Mouse (Mus musculus) midbrain, embryonic 15.5 days (tissue): ENCODE measurements around the gene Arvcf. TPM values are rescaled to one million over a fixed set of nuclear protein-coding genes. Genes with fewer than 3 reads are reported as not detected.

Experiments used
- ATAC-seq: fragments of 200-750 bp; cut with Nextera tagmentation; replicated peaks from 2 replicates; pipeline ENCODE4 v1.8.0; 2017; ENCODE audit warnings: moderate TSS enrichment
- H3K27ac ChIP-seq: fragments of 300-500 bp; sonication (generic); 2 replicates; pipeline ENCODE4 v1.5.1; 2015; ENCODE audit warnings: mild to moderate bottlenecking, inconsistent platforms
- H3K27me3 ChIP-seq: fragments of 300-500 bp; sonication (generic); replicated peaks from 2 replicates; pipeline ENCODE4 v1.6.1; 2015; ENCODE audit warnings: inconsistent platforms
- H3K36me3 ChIP-seq: fragments of 300-500 bp; sonication (generic); replicated peaks from 2 replicates; pipeline ENCODE4 v1.6.1; 2015; ENCODE audit warnings: inconsistent platforms
- H3K4me1 ChIP-seq: fragments of 300-500 bp; sonication (generic); 2 replicates; pipeline ENCODE4 v1.6.1; 2015; ENCODE audit warnings: inconsistent platforms
- H3K4me2 ChIP-seq: fragments of 300-500 bp; sonication (generic); 2 replicates; pipeline ENCODE4 v1.6.1; 2015; ENCODE audit warnings: inconsistent platforms, mild to moderate bottlenecking, moderate library complexity
- H3K4me3 ChIP-seq: fragments of 300-500 bp; sonication (generic); 2 replicates; pipeline ENCODE4 v1.5.1; 2015; ENCODE audit warnings: mild to moderate bottlenecking, inconsistent platforms
- H3K9ac ChIP-seq: fragments of 300-500 bp; sonication (generic); 2 replicates; pipeline ENCODE4 v1.6.1; 2015; ENCODE audit warnings: mild to moderate bottlenecking, inconsistent platforms
- H3K9me3 ChIP-seq: fragments of 300-500 bp; sonication (generic); 2 replicates; pipeline ENCODE4 v1.6.1; 2016; ENCODE audit warnings: inconsistent platforms
- WGBS: fragments of 180-500 bp; shearing (Covaris S2); methylation state at CpG from one replicate; pipeline ENCODE4 v1.1.7; 2015; ENCODE audit warnings: mixed read lengths; 5-methylcytosine and 5-hydroxymethylcytosine counted together
- polyA plus RNA-seq: library from polyadenylated mRNA; unstranded; fragments of >200 nt; fragmentation: Nextera tagmentation; extraction: Ambion mirVana; gene quantifications from 2 replicates; pipeline ENCODE4 v1.2.1, GENCODE M21; 2015

Arvcf gene
- polyA plus RNA-seq, 1 experiment from 2014 or later, result 94.4 TPM

DNA sequence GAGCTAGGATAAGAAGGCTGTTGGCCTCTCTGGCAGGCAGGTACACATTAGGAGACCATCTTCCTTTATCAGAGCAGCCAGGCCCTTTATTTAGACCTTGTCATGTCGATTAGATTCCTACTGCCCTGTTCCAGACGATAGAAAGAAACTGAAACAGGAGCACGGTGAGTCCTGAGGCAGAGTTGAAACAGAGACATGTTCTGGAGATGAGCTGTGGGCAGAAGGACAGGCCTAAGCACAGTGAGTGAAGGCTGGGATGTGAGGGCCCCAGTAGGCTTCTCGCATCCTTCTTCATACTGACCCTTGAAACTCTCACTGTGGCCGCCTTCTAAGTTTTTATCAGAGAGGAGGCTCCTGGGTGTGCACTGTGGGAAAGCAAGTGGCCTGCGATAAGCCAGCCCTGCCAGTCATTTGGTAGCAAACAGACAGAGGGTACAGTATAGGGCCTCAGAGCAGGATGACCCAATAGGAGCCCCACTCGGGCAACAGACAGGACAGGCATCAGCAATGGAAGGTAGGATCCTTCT, 80.6 kb downstream of the Arvcf start:
- Histone ChIP-seq H3K9me3 (no peaks in the 10 kb centered on the region), H3K9ac (no peak overlapping the region), H3K4me3 (no peak overlapping the region), H3K27ac (no peak overlapping the region), H3K36me3 (no peaks in the 10 kb centered on the region), H3K27me3 (no peaks in the 10 kb centered on the region), H3K4me2 (no peak overlapping the region), H3K4me1 (peaks cover 26% of the 10 kb centered on the region)
- no peak for ATAC-seq
- 90% methylated on average over 7 of the region's 7 CpGs for WGBS

DNA sequence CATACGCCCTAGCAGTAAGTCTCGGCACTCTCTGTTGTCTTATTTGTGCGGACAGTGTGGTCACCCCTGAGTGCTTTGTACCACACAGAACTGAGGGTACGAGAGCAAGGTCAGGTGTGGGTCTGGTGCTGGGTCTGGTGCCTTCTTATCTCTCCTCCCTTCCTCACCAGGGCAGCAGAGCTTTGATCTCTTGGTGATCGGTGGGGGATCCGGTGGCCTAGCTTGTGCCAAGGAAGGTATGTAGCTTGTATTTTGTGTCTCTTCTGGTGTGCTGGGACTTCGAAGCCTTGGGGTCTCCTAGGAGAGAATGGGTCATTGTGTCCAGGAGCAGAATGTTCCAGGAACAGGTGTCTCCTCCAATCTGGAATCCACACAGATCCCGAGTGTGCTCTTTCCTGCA, 81.7 kb downstream of the Arvcf start:
- H3K27ac ChIP-seq, result no peak overlapping the region
- H3K4me2 ChIP-seq, result no peak overlapping the region
- no peaks in the 10 kb centered on the region for H3K9me3 ChIP-seq
- no peaks in the 10 kb centered on the region for H3K36me3 ChIP-seq
- no peaks in the 10 kb centered on the region for H3K27me3 ChIP-seq
- no peak overlapping the region for H3K9ac ChIP-seq
- peaks cover 17% of the 10 kb centered on the region for H3K4me1 ChIP-seq
- 91% methylated on average over 8 of the region's 8 CpGs for WGBS
- H3K4me3 ChIP-seq, result no peak overlapping the region
- ATAC-seq, result no peak

DNA sequence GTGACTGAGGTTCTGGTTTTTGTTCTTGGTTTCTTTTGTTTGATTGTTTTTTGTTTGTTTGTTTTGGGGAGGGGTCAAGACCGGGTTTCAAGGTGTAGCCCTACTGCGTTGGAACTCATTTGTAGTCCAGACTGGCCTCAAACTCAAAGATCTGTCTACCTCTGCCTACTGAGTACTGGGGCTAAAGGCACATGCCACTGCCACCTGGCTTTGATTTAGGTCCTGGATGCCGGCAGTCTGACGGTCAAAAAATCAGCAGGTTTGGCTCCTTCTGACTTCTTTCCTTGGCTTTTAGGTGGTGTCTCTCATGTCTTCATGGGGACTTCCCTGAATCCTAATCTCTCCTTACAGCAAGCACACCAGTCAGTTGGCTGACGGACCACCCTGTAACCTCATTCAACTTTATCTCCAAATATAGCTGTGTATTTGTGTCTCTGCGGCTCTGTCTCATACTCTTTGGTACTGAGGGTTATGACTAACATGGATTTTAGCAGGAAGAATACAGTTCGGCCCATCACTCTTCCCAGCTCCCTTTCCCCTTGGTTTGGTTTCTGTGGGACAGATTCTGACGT, 82.7 kb downstream of the Arvcf start:
- peaks cover 6% of the 10 kb centered on the region for H3K4me1 ChIP-seq
- WGBS, result 85% methylated on average over 8 of the region's 8 CpGs
- no peak overlapping the region for H3K27ac ChIP-seq
- no peaks in the 10 kb centered on the region for H3K9me3 ChIP-seq
- ATAC-seq, result no peak
- H3K4me3 ChIP-seq, result no peak overlapping the region
- H3K9ac ChIP-seq, result no peak overlapping the region
- H3K27me3 ChIP-seq, result no peaks in the 10 kb centered on the region
- no peak overlapping the region for H3K4me2 ChIP-seq
- H3K36me3 ChIP-seq, result no peaks in the 10 kb centered on the region

DNA sequence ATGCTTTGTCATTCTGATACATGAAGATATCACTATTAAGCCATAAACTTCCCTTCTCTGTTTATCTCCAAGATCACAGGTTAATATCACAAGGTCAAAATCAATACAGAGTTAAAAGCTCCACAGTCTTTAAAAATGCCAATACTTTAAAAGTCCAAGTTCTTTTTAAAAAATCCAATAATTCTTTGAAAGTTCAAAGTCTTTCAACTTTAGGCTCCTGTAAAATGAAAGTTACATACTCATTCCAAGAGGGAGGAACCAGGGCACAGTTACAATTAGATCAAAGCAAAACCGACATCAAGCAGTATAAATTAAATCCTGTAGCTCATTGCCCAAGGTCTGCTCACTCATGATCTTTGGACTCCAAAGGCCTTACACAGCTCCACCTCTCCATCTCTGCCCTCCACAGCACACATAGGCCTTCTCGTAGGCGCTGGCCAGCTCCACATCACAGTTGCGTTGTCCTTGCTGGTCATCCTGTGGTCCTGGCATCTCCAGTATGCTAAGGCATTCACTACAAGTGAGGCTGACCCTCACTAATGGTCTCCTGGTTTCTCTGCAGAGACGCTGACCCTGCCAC, 85.4 kb downstream of the Arvcf start:
- Histone ChIP-seq H3K4me3 (no peak overlapping the region), H3K4me2 (no peak overlapping the region), H3K27ac (no peak overlapping the region), H3K4me1 (no peaks in the 10 kb centered on the region), H3K36me3 (no peaks in the 10 kb centered on the region), H3K9me3 (no peaks in the 10 kb centered on the region), H3K27me3 (no peaks in the 10 kb centered on the region), H3K9ac (no peak overlapping the region)
- ATAC-seq, result no peak
- WGBS, result 97% methylated on average over 5 of the region's 5 CpGs

DNA sequence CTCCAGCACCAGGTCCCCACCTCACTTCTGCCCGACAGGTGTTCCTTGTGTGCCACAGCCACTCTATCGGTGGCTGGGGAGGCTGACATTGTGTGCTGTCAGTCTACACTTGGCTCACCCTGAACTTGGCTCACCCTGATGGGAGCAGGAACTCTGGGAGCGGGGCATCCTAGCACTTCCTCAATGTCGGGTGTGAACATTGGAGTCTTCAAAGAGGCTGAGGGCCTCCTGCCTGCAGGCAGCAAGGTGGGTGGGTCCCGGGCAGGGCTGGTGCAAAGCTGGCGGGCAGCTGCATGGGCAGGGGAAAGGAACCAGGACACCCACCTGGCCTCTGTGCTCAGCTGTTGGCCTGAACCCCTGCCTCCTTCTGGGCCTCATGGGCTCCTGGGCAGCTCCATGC, 88.1 kb downstream of the Arvcf start:
- Histone ChIP-seq H3K4me1 (no peaks in the 10 kb centered on the region), H3K9ac (no peak overlapping the region), H3K27me3 (no peaks in the 10 kb centered on the region), H3K36me3 (no peaks in the 10 kb centered on the region), H3K4me2 (no peak overlapping the region), H3K9me3 (no peaks in the 10 kb centered on the region), H3K27ac (no peak overlapping the region), H3K4me3 (no peak overlapping the region)
- WGBS, result 96% methylated on average over 6 of the region's 6 CpGs
- ATAC-seq, result no peak

DNA sequence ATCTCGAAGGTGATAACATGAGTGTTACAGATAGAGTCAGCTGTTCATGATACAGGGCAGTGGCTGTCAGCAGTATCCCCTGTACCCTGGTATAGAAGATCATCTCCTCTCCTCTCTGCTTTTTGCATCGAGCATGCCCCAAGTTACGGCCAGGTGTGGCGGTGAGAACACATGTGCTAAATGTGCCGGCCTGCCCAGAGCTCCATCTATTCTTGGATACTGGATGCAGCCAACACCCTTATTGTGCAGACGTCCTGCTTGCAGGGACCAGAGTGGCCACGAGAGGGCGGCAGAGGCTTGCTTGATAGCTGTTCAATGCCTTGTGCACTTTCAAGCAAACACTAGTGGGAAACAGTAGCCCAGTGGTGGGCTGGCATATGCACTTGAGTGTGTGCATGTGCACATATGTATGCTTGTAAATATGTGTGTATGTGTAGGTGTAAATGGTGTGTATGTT, 95.4 kb downstream of the Arvcf start:
- Histone ChIP-seq H3K4me2 (no peak overlapping the region), H3K9ac (no peak overlapping the region), H3K27me3 (no peaks in the 10 kb centered on the region), H3K9me3 (no peaks in the 10 kb centered on the region), H3K4me3 (no peak overlapping the region), H3K27ac (no peak overlapping the region), H3K4me1 (no peaks in the 10 kb centered on the region), H3K36me3 (no peaks in the 10 kb centered on the region)
- peak; percentile 92 for ATAC-seq
- WGBS, result 24% methylated on average over 8 of the region's 8 CpGs

DNA sequence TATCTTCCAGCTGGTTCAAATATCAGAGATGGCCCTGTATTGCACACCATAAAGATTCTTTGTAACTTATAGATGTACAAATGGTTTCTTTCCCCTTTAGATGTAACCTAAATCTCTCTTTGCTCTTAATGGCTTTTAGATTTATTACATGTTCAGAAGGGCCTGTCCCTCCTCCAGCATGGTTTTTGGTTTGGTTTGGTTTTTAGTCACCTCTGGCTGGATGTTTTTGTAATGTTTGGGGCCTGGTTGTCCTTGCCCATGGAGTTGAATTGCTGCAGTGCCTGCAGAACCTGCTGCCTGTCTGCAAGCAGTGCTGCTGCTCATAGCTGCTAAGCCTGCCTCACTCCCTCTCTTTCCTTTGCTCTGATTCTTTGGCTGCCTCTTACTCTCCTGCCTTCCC, 99.3 kb downstream of the Arvcf start:
- no peaks in the 10 kb centered on the region for H3K4me1 ChIP-seq
- H3K9me3 ChIP-seq, result no peaks in the 10 kb centered on the region
- no peak for ATAC-seq
- no peak overlapping the region for H3K4me3 ChIP-seq
- H3K27ac ChIP-seq, result no peak overlapping the region
- H3K4me2 ChIP-seq, result no peak overlapping the region
- no peaks in the 10 kb centered on the region for H3K36me3 ChIP-seq
- H3K9ac ChIP-seq, result no peak overlapping the region
- no peaks in the 10 kb centered on the region for H3K27me3 ChIP-seq

DNA sequence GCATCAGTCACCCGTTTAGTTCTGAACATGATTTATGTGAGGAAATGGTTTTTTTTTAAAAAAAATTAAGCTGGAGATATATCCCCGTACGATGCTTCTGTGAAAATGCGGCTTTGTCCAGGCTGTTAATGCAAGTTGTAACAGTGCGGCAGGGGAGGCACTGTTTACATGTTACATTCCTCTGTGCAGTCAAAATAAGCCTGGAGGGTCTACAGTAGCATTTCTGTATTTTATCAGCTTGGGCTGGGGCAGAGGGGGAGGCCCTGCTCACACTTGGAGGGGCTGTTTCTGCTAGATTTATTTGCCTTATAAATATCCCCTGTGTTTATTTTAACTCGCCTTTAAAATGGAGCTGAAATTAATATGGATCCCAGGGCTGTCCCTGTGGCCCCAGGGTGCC, 100.1 kb downstream of the Arvcf start:
- H3K4me2 ChIP-seq, result no peak overlapping the region
- no peak overlapping the region for H3K27ac ChIP-seq
- H3K9ac ChIP-seq, result no peak overlapping the region
- ATAC-seq, result no peak
- WGBS, result 86% methylated on average over 6 of the region's 6 CpGs
- no peaks in the 10 kb centered on the region for H3K27me3 ChIP-seq
- H3K4me1 ChIP-seq, result no peaks in the 10 kb centered on the region
- H3K36me3 ChIP-seq, result no peaks in the 10 kb centered on the region
- no peak overlapping the region for H3K4me3 ChIP-seq
- no peaks in the 10 kb centered on the region for H3K9me3 ChIP-seq

DNA sequence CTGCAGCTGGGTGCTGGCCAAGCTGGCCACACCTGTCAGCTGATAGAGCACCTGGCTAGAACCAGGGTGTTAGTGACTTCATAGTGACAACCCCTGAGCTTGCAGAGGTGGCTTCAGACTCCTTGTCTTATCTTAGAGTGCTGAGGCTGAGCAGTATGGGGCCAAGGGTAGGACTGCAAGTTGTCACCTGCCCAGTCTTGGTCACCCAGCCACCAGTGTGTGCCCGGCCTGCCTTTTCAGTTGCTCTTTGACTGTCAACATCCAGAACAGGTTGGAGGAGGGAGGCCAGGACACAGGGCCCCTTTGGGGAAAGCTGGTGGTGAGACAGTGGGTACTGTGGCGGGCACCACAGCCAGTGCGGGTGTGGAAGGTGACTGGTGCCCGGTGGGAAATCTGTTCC, 101.0 kb downstream of the Arvcf start:
- Histone ChIP-seq H3K36me3 (no peaks in the 10 kb centered on the region), H3K27ac (no peak overlapping the region), H3K4me1 (no peaks in the 10 kb centered on the region), H3K4me2 (no peak overlapping the region), H3K9me3 (no peaks in the 10 kb centered on the region), H3K27me3 (no peaks in the 10 kb centered on the region), H3K9ac (no peak overlapping the region), H3K4me3 (no peak overlapping the region)
- no peak for ATAC-seq
- WGBS, result 94% methylated on average over 4 of the region's 4 CpGs

DNA sequence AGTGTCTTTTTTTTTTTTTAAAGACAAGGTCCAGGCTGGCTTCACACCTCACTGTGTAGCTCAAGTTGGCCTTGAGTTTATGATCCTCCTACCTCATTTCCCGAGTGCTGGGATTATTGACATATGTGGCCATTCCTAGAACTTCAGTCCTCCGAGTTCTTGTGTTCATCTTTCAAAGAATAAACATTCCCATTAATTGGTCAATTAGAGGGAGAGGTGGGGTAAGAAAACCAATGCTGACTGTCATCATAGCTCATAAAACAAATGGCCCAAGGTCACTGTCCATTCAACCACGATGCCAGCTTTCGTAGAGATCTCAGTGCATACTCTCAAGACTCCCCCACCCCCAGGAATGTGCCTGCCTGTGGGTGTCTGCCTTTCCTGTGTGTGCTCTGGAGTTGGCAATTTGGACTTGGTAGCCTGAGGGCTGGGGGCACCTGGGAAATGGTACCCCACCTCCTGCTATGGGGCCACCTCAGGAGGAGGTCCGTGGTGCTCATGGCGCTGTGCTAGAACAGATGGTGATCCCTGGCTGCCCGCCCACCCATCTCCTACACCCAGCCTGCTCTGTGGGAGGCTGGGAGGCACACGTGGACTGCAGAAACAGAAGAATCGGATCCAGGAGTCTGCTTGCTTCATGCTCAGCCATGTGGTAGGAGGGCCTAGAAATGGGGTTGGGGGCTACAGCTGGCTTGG, 103.7 kb downstream of the Arvcf start:
- no peaks in the 10 kb centered on the region for H3K36me3 ChIP-seq
- no peak overlapping the region for H3K4me2 ChIP-seq
- no peaks in the 10 kb centered on the region for H3K27me3 ChIP-seq
- 70% methylated on average over 9 of the region's 9 CpGs for WGBS
- H3K9me3 ChIP-seq, result no peaks in the 10 kb centered on the region
- ATAC-seq, result no peak
- no peak overlapping the region for H3K27ac ChIP-seq
- no peak overlapping the region for H3K9ac ChIP-seq
- no peaks in the 10 kb centered on the region for H3K4me1 ChIP-seq
- no peak overlapping the region for H3K4me3 ChIP-seq

DNA sequence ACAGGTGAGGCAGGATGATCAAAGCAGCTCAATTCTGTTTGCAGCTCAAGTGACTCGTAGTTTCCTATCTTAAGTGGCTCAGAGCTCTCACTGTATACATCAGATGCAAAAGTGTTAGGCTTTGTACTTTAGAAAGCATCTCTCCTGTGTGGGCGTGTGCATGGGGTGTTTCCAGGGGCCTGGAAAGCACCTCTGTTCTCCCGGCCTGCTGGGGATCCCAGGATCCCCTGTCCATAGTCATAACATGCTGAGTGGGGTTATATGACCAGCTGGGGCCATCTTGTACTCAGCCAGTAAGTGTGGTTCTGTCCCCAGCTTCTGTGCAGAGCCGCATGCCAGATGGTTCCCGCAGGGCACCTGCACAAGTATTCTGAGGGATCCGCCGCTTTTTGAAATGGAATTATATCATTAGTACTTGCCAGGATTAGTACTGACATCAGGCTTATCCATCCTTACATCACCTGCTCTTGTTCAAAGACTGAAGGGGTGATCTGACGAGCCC, 104.4 kb downstream of the Arvcf start:
- WGBS, result 68% methylated on average over 8 of the region's 8 CpGs
- H3K27ac ChIP-seq, result no peak overlapping the region
- H3K9me3 ChIP-seq, result no peaks in the 10 kb centered on the region
- no peak for ATAC-seq
- H3K4me3 ChIP-seq, result no peak overlapping the region
- no peak overlapping the region for H3K4me2 ChIP-seq
- H3K9ac ChIP-seq, result no peak overlapping the region
- H3K4me1 ChIP-seq, result no peaks in the 10 kb centered on the region
- no peaks in the 10 kb centered on the region for H3K27me3 ChIP-seq
- no peaks in the 10 kb centered on the region for H3K36me3 ChIP-seq

DNA sequence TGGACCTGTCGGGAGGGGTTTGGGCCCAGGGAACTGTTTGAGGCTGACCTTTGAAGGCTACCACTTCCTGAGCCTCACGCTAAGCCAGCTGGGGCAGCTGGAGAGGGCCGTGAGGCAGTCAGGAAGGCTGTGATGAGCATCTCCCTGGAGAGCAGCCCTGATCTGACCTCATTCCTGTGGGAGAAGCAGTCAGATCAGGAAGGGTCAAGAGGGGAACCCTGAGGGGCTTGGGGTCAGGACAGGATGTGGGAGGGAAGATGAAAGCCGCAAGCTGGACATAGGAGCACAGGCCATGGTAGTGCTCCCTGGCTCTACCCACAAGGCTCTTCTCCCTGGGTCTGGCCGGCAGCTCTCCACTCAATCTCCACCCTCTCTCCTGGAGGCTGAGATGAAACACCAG, 105.9 kb downstream of the Arvcf start:
- ATAC-seq, result no peak
- Histone ChIP-seq H3K4me1 (peaks cover 1% of the 10 kb centered on the region; the same call in 1 of the 2 replicates), H3K36me3 (no peaks in the 10 kb centered on the region), H3K27me3 (no peaks in the 10 kb centered on the region), H3K27ac (no peak overlapping the region), H3K9ac (no peak overlapping the region), H3K4me3 (no peak overlapping the region), H3K4me2 (no peak overlapping the region), H3K9me3 (no peaks in the 10 kb centered on the region)
- 56% methylated on average over 5 of the region's 5 CpGs for WGBS

DNA sequence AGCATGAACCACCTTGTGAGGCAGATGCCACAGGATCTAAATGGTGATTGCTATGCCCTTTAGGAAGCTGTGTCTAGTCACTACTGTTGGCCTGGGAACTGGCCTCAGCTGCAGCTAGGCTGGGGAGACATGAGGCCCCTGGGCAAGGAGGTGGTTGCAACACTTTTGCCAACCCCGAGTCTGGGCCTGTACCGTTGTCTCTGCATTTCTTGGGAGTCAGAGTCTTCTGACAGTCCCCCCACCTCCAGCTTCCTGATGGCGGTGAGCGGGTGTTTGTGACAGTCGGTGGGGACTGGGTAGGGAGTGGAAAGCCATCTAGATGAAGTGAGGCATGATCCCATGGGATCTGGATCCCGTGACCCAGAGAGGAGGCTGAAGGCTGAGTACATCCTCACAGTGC, 107.4 kb downstream of the Arvcf start:
- Histone ChIP-seq H3K4me2 (no peak overlapping the region), H3K9ac (no peak overlapping the region), H3K9me3 (no peaks in the 10 kb centered on the region), H3K27ac (no peak overlapping the region), H3K4me1 (peaks cover 15% of the 10 kb centered on the region), H3K36me3 (no peaks in the 10 kb centered on the region), H3K27me3 (no peaks in the 10 kb centered on the region), H3K4me3 (no peak overlapping the region)
- WGBS, result 89% methylated on average over 6 of the region's 6 CpGs
- ATAC-seq, result no peak
